Mouse (Mus musculus) adrenal gland (tissue): Measurements from ENCODE around the gene Tmprss7.

ENCODE experiments used
- intact Hi-C: fragments of 180-260 bp; cut with DNase I; formaldehyde crosslinking; loops from one replicate; pipeline ENCODE4 v1.15.1; 2025

Gene Tmprss7

GRCm38 (mm10) chr16:45686833-45687232 lies 6.6 kb downstream of the Tmprss7 start:
- intact Hi-C loops: loop anchor here (5.0 kb wide), 1 partner anchor 50 kb away; no protein-coding TSS in a partner anchor

- intact Hi-C loops: loop anchor here (2.0 to 5.0 kb wide), 2 partner anchors 52 to 282 kb away; no protein-coding TSS in a partner anchor
Observed at GRCm38 (mm10) chr16:45685295-45685694, 8.2 kb downstream of the Tmprss7 start.

GRCm38 (mm10) chr16:45684815-45685214 lies 8.6 kb downstream of the Tmprss7 start:
- intact Hi-C loops: loop anchor here (2.0 to 5.0 kb wide), 2 partner anchors 52 to 282 kb away; no protein-coding TSS in a partner anchor

- intact Hi-C loops: loop anchor here (5.0 to 10.0 kb wide), 2 partner anchors 62 to 94 kb away; partner anchors contain the start of gene Gcsam
Observed at GRCm38 (mm10) chr16:45676462-45676861, 17.0 kb downstream of the Tmprss7 start.

GRCm38 (mm10) chr16:45670005-45670404 lies 23.5 kb downstream of the Tmprss7 start:
- intact Hi-C loops: loop anchor here (10.0 kb wide), 1 partner anchor 55 kb away; the partner anchor contains the start of gene Gcsam

- intact Hi-C loops: no loop called here
Observed at GRCm38 (mm10) chr16:45668178-45668577, 25.3 kb downstream of the Tmprss7 start.

- intact Hi-C loops: no loop called here
Observed at GRCm38 (mm10) chr16:45666136-45666535, 27.3 kb downstream of the Tmprss7 start.

GRCm38 (mm10) chr16:45662381-45662780 lies 31.1 kb downstream of the Tmprss7 start:
- intact Hi-C loops: no loop called here

- intact Hi-C loops: no loop called here
Observed at GRCm38 (mm10) chr16:45659596-45659995, 33.9 kb downstream of the Tmprss7 start.

- intact Hi-C loops: no loop called here
Observed at GRCm38 (mm10) chr16:45658248-45658647, 35.2 kb downstream of the Tmprss7 start.

GRCm38 (mm10) chr16:45657574-45658159 lies 35.8 kb downstream of the Tmprss7 start:
- intact Hi-C loops: no loop called here

- intact Hi-C loops: no loop called here
Observed at GRCm38 (mm10) chr16:45654465-45654864, 39.0 kb downstream of the Tmprss7 start.

GRCm38 (mm10) chr16:45653934-45654332 lies 39.5 kb downstream of the Tmprss7 start, which contains the start of gene BC016579:
Gene BC016579, minus strand, starts transcription at chr16:45654068.
- intact Hi-C loops: no loop called here

GRCm38 (mm10) chr16:45653009-45653933 lies 40.2 kb downstream of the Tmprss7 start:
- intact Hi-C loops: no loop called here

- intact Hi-C loops: no loop called here
Observed at GRCm38 (mm10) chr16:45651497-45651896, 42.0 kb downstream of the Tmprss7 start.

GRCm38 (mm10) chr16:45644380-45644779 lies 49.1 kb downstream of the Tmprss7 start:
- intact Hi-C loops: no loop called here

- intact Hi-C loops: no loop called here
Observed at GRCm38 (mm10) chr16:45643944-45644343, 49.5 kb downstream of the Tmprss7 start.

GRCm38 (mm10) chr16:45641301-45641700 lies 52.2 kb downstream of the Tmprss7 start:
- intact Hi-C loops: no loop called here

- intact Hi-C loops: no loop called here
Observed at GRCm38 (mm10) chr16:45640070-45640762, 53.2 kb downstream of the Tmprss7 start.

GRCm38 (mm10) chr16:45635826-45636225 lies 57.6 kb downstream of the Tmprss7 start:
- intact Hi-C loops: no loop called here

GRCm38 (mm10) chr16:45632420-45632819 lies 61.0 kb downstream of the Tmprss7 start:
- intact Hi-C loops: loop anchor here (5.0 kb wide), 1 partner anchor 440 kb away; no protein-coding TSS in a partner anchor
